Mouse (Mus musculus) thymus, adult 2 months (tissue): ENCODE measurements around the gene Cox17. TPM values are rescaled to one million over a fixed set of nuclear protein-coding genes. Genes with fewer than 3 reads are reported as not detected.
"Not testable (repeated sequence)": the region's sequence is repeated elsewhere in the genome, so short reads cannot be mapped to it uniquely, and the experiment has no call there.

Experiments
- DNase-seq: peaks from one replicate; pipeline ENCODE4 v3.0.0; 2021
- H3K27ac ChIP-seq: fragments of 200-500 bp; 2 replicates; pipeline ENCODE4 v1.5.1; 2012; ENCODE audit warnings: low read length, control low read depth; ENCODE audit not compliant: control insufficient read depth, insufficient read depth
- H3K27me3 ChIP-seq: fragments of 200-500 bp; 2 replicates; pipeline ENCODE4 v1.6.1; 2012; ENCODE audit warnings: mild to moderate bottlenecking, low read length, moderate library complexity, mixed read lengths; ENCODE audit not compliant: control insufficient read depth, insufficient read depth
- H3K36me3 ChIP-seq: fragments of 200-500 bp; 2 replicates; pipeline ENCODE4 v1.6.1; 2012; ENCODE audit warnings: mild to moderate bottlenecking, low read length, moderate library complexity; ENCODE audit not compliant: control insufficient read depth, insufficient read depth
- H3K4me1 ChIP-seq: fragments of 200-500 bp; replicated peaks from 2 replicates; pipeline ENCODE4 v1.6.1; 2012; ENCODE audit warnings: low read length; ENCODE audit not compliant: control insufficient read depth, insufficient read depth
- H3K4me3 ChIP-seq: fragments of 200-500 bp; 2 replicates; pipeline ENCODE4 v1.5.1; 2012; ENCODE audit warnings: mild to moderate bottlenecking, low read length, control low read depth, moderate library complexity; ENCODE audit not compliant: control insufficient read depth, insufficient read depth
- CTCF ChIP-seq: fragments of 200-500 bp; IDR thresholded peaks from 2 replicates; pipeline ENCODE4 v1.5.1; 2012; ENCODE audit warnings: mild to moderate bottlenecking, control low read depth, low read length, moderate library complexity, borderline replicate concordance; ENCODE audit not compliant: control insufficient read depth, poor library complexity, insufficient read depth; ENCODE audit errors: extremely low read depth
- POLR2A ChIP-seq: fragments of 200-500 bp; IDR thresholded peaks from 2 replicates; pipeline ENCODE4 v1.6.1; 2012; ENCODE audit warnings: mild to moderate bottlenecking, low read length, control low read depth, moderate library complexity; ENCODE audit not compliant: control insufficient read depth, poor library complexity, insufficient read depth; ENCODE audit errors: extremely low read depth
- WGBS: fragments of 180-500 bp; shearing (Covaris S2); methylation state at CpG from one replicate; pipeline ENCODE4 v1.1.7; 2018; 5-methylcytosine and 5-hydroxymethylcytosine counted together
- polyA plus RNA-seq: library from polyadenylated mRNA; depleted of rRNA; stranded (reverse); fragments of >200 nt; gene quantifications from 2 replicates; pipeline ENCODE4 v1.2.3, GENCODE M21; 2012

Cox17 gene
- polyA plus RNA-seq, 1 experiment, result 68.7 TPM

GRCm38 (mm10) chr16:38329340-38329739 is 17.5 kb upstream of the Cox17 start:
- no peaks in the 10 kb centered on the region for H3K4me1 ChIP-seq
- H3K27ac ChIP-seq, result no peak overlapping the region
- H3K27me3 ChIP-seq, result no peaks in the 10 kb centered on the region
- no peak overlapping the region for H3K4me3 ChIP-seq
- no peak for DNase-seq
- no peaks in the 10 kb centered on the region for H3K36me3 ChIP-seq
- TF ChIP-seq CTCF (no peak), POLR2A (no peak)
- 92% methylated on average over 3 of the region's 3 CpGs for WGBS

GRCm38 (mm10) chr16:38334431-38334830 is 12.4 kb upstream of the Cox17 start:
- Histone ChIP-seq H3K36me3 (no peaks in the 10 kb centered on the region), H3K27me3 (no peaks in the 10 kb centered on the region), H3K4me1 (no peaks in the 10 kb centered on the region), H3K27ac (no peak overlapping the region), H3K4me3 (no peak overlapping the region)
- TF ChIP-seq CTCF (no peak), POLR2A (no peak)
- 82% methylated on average over 6 of the region's 6 CpGs for WGBS
- DNase-seq, result no peak

GRCm38 (mm10) chr16:38338077-38338476 is 8.7 kb upstream of the Cox17 start:
- not testable (repeated sequence) for H3K4me3 ChIP-seq, H3K36me3 ChIP-seq, H3K27me3 ChIP-seq, H3K4me1 ChIP-seq, DNase-seq, H3K27ac ChIP-seq
- 88% methylated on average over 4 of the region's 4 CpGs for WGBS

GRCm38 (mm10) chr16:38341396-38342324 is 5.1 kb upstream of the Cox17 start, which contains the start of gene Maats1:
Gene Maats1, minus strand, starts transcription at chr16:38342143.
- 44% methylated on average over 30 of the region's 30 CpGs for WGBS
- no peak within 1 kb of the TSS for H3K4me3 ChIP-seq
- DNase-seq, result peak; percentile 36
- H3K27me3 ChIP-seq, result no peaks in the 10 kb centered on the region
- H3K36me3 ChIP-seq, result no peaks in the 10 kb centered on the region
- TF ChIP-seq POLR2A, result no peak
- no peak for TF ChIP-seq CTCF
- H3K27ac ChIP-seq, result no peak within 1 kb of the TSS
- peaks cover 4% of the 10 kb centered on the region; the same call in 1 of the 2 replicates for H3K4me1 ChIP-seq

- peaks cover 4% of the 10 kb centered on the region for H3K4me1 ChIP-seq
- peaks cover 12% of the 10 kb centered on the region for H3K36me3 ChIP-seq
- WGBS, result 84% methylated on average over 3 of the region's 3 CpGs
- TF ChIP-seq CTCF (no peak), POLR2A (no peak)
- H3K4me3 ChIP-seq, result no peak overlapping the region
- DNase-seq, result peak; percentile 5
- H3K27ac ChIP-seq, result no peak overlapping the region
- H3K27me3 ChIP-seq, result no peaks in the 10 kb centered on the region
Measured at GRCm38 (mm10) chr16:38344941-38345725, 1.7 kb upstream of the Cox17 start.

GRCm38 (mm10) chr16:38347588-38347987 is 797 bp downstream of the Cox17 start:
- no peak for TF ChIP-seq CTCF
- TF ChIP-seq POLR2A, result no peak
- Histone ChIP-seq H3K4me3 (no peak overlapping the region), H3K27ac (no peak overlapping the region), H3K36me3 (peaks cover 33% of the 10 kb centered on the region), H3K27me3 (no peaks in the 10 kb centered on the region), H3K4me1 (no peaks in the 10 kb centered on the region; the same call in 1 of the 2 replicates)
- WGBS, result 62% methylated on average over 6 of the region's 6 CpGs
- DNase-seq, result no peak
